Mouse (Mus musculus) megakaryocyte, embryonic 14.5 days (primary cell): Measurements from ENCODE around the gene Med18.

Source experiments
- FLI1 ChIP-seq: IDR thresholded peaks from 2 replicates; pipeline ENCODE4 v1.6.1; 2012; ENCODE audit warnings: low read length, inconsistent platforms, mixed read lengths
- GATA1 ChIP-seq: IDR thresholded peaks from 3 replicates; pipeline ENCODE4 v1.6.1; 2012; ENCODE audit warnings: mixed read lengths, low read length, inconsistent platforms, borderline replicate concordance

GRCm38 (mm10) chr4:132455561-132455960 is 8.2 kb downstream of the Med18 start:
- TF ChIP-seq FLI1 = no peak
- no peak for TF ChIP-seq GATA1
